Mouse (Mus musculus) stomach, postnatal 0 days (tissue): ENCODE data around the gene Cbs. TPM values are rescaled to one million over a fixed set of nuclear protein-coding genes. Genes with fewer than 3 reads are reported as not detected.

Experiments
- ATAC-seq: fragments of 200-750 bp; cut with Nextera tagmentation; 2 replicates; pipeline ENCODE4 v1.8.0; 2017; ENCODE audit not compliant: low FRiP score, low TSS enrichment
- DNase-seq: peaks from one replicate; pipeline ENCODE4 v3.0.0-alpha.2; 2016; ENCODE audit warnings: low spot score
- H3K27ac ChIP-seq: fragments of 300-500 bp; sonication (generic); replicated peaks from 2 replicates; pipeline ENCODE4 v1.5.1; 2014; ENCODE audit warnings: mild to moderate bottlenecking, control low read depth
- H3K27me3 ChIP-seq: fragments of 300-500 bp; sonication (generic); 2 replicates; pipeline ENCODE4 v1.6.1; 2014; ENCODE audit warnings: low read length; ENCODE audit not compliant: control insufficient read depth, insufficient read depth
- H3K36me3 ChIP-seq: fragments of 300-500 bp; sonication (generic); 2 replicates; pipeline ENCODE4 v1.6.1; 2014; ENCODE audit warnings: low read length, mixed read lengths; ENCODE audit not compliant: control insufficient read depth, insufficient read depth
- H3K4me1 ChIP-seq: fragments of 300-500 bp; sonication (generic); replicated peaks from 2 replicates; pipeline ENCODE4 v1.6.1; 2014; ENCODE audit warnings: antibody characterized with exemption; ENCODE audit not compliant: control insufficient read depth, insufficient read depth
- H3K4me2 ChIP-seq: fragments of 300-500 bp; sonication (generic); replicated peaks from 2 replicates; pipeline ENCODE4 v1.6.1; 2014; ENCODE audit warnings: low read depth, mild to moderate bottlenecking, control low read depth, moderate library complexity
- H3K4me3 ChIP-seq: fragments of 300-500 bp; sonication (generic); 2 replicates; pipeline ENCODE4 v1.5.1; 2014; ENCODE audit warnings: low read depth, low read length, control low read depth
- H3K9ac ChIP-seq: fragments of 300-500 bp; sonication (generic); 2 replicates; pipeline ENCODE4 v1.6.1; 2014; ENCODE audit warnings: mild to moderate bottlenecking, low read length, control low read depth, mixed read lengths
- H3K9me3 ChIP-seq: fragments of 300-500 bp; sonication (generic); 2 replicates; pipeline ENCODE4 v1.6.1; 2016; ENCODE audit warnings: low read length; ENCODE audit not compliant: control insufficient read depth
- CTCF ChIP-seq: IDR thresholded peaks from 2 replicates; pipeline ENCODE4 v1.5.1; 2016; ENCODE audit warnings: antibody characterized with exemption, low read depth, mild to moderate bottlenecking, moderate library complexity
- EP300 ChIP-seq: optimal IDR thresholded peaks from 2 replicates; pipeline ENCODE3; 2016; ENCODE audit warnings: antibody characterized with exemption
- WGBS: fragments of 180-500 bp; shearing (Covaris S2); extraction: QIAGEN DNeasy Blood & Tissue Kit; methylation state at CpG from one replicate; pipeline ENCODE4 v1.1.7; 2014; 5-methylcytosine and 5-hydroxymethylcytosine counted together
- microRNA-seq: library from miRNA; unstranded; fragments of <30 nt; microRNA quantifications from one replicate; pipeline ENCODE4, GENCODE M21; 2016
- polyA plus RNA-seq: library from polyadenylated mRNA; unstranded; fragments of >200 nt; fragmentation: Nextera tagmentation; extraction: Ambion mirVana; gene quantifications from 2 replicates; pipeline ENCODE4 v1.2.1, GENCODE M21; 2015

Gene Cbs
- polyA plus RNA-seq, 1 experiment from 2014 or later: 1.2 TPM

GRCm38 (mm10) chr17:31565141-31566056, 71.6 kb downstream of the Cbs start:
- TF ChIP-seq CTCF (no peak), EP300 (no peak)
- DNase-seq: peak; percentile 55
- no peaks in the 10 kb centered on the region for H3K36me3 ChIP-seq
- peak; percentile 27 for ATAC-seq
- peak overlapping the region; percentile 98 for H3K27ac ChIP-seq
- H3K4me2 ChIP-seq: peak overlapping the region; percentile 72
- WGBS: under 1% methylated on average over 58 of the region's 88 CpGs
- peaks cover 9% of the 10 kb centered on the region for H3K4me1 ChIP-seq
- peak overlapping the region; percentile 94 for H3K9ac ChIP-seq
- no peaks in the 10 kb centered on the region for H3K9me3 ChIP-seq
- peak overlapping the region; percentile 72 for H3K4me3 ChIP-seq
- no peaks in the 10 kb centered on the region for H3K27me3 ChIP-seq

- Histone ChIP-seq H3K36me3 (no peaks in the 10 kb centered on the region), H3K4me2 (peak overlapping the region; percentile 72), H3K27ac (peak overlapping the region; percentile 98), H3K9me3 (no peaks in the 10 kb centered on the region), H3K4me1 (peaks cover 9% of the 10 kb centered on the region), H3K9ac (peak overlapping the region; percentile 94), H3K4me3 (peak overlapping the region; percentile 72), H3K27me3 (no peaks in the 10 kb centered on the region)
- ATAC-seq (no peak), DNase-seq (no peak)
- TF ChIP-seq CTCF (no peak), EP300 (no peak)
- 9% methylated on average over 11 of the region's 44 CpGs for WGBS
Measured at GRCm38 (mm10) chr17:31564858-31565140, 72.2 kb downstream of the Cbs start.

- Histone ChIP-seq H3K4me1 (peaks cover 9% of the 10 kb centered on the region), H3K4me2 (peak within 1 kb of the TSS; percentile 72), H3K27me3 (no peaks in the 10 kb centered on the region), H3K4me3 (peak within 1 kb of the TSS; percentile 72), H3K9ac (peak within 1 kb of the TSS; percentile 94), H3K27ac (peak within 1 kb of the TSS; percentile 98), H3K9me3 (no peaks in the 10 kb centered on the region), H3K36me3 (no peaks in the 10 kb centered on the region)
- peak; percentile 98 for DNase-seq
- ATAC-seq: peak; percentile 96
- under 1% methylated on average over 45 of the region's 72 CpGs for WGBS
- TF ChIP-seq EP300: peak; percentile 59
- TF ChIP-seq CTCF: 0 out of 2 replicates have a peak, but pooled peaks have one; percentile 4
Measured at GRCm38 (mm10) chr17:31564015-31564857, 72.8 kb downstream of the Cbs start, which contains the start of gene Pknox1. TSS of gene Pknox1 (plus strand) at chr17:31564734.

GRCm38 (mm10) chr17:31563632-31564014, 73.4 kb downstream of the Cbs start:
- H3K27ac ChIP-seq: peak overlapping the region; percentile 84
- no peaks in the 10 kb centered on the region for H3K9me3 ChIP-seq
- DNase-seq: peak; percentile 21
- TF ChIP-seq CTCF (no peak), EP300 (no peak)
- WGBS: 17% methylated on average over 12 of the region's 12 CpGs
- H3K4me3 ChIP-seq: peak overlapping the region; percentile 36
- ATAC-seq: no peak
- H3K27me3 ChIP-seq: no peaks in the 10 kb centered on the region
- H3K9ac ChIP-seq: peak overlapping the region; percentile 45
- H3K4me1 ChIP-seq: peaks cover 9% of the 10 kb centered on the region
- peak overlapping the region; percentile 56 for H3K4me2 ChIP-seq
- no peaks in the 10 kb centered on the region for H3K36me3 ChIP-seq

- Histone ChIP-seq H3K36me3 (no peaks in the 10 kb centered on the region), H3K27ac (no peak overlapping the region), H3K4me2 (no peak overlapping the region), H3K9ac (no peak overlapping the region), H3K9me3 (no peaks in the 10 kb centered on the region), H3K4me3 (no peak overlapping the region), H3K27me3 (no peaks in the 10 kb centered on the region), H3K4me1 (peaks cover 5% of the 10 kb centered on the region; the same call in 1 of the 2 replicates)
- 87% methylated on average over 11 of the region's 11 CpGs for WGBS
- TF ChIP-seq EP300: no peak
- TF ChIP-seq CTCF: no peak
- DNase-seq (no peak), ATAC-seq (no peak)
Measured at GRCm38 (mm10) chr17:31559021-31559789, 77.8 kb downstream of the Cbs start.

Small RNAs within 50 kb of the gene (microRNA-seq; reads per million reads assigned to microRNA genes)
- not detected for gene Gm24970

Other genes with a start within 250 kb of the Cbs start
- 14.9 and 15.6 TPM in 2 replicates for gene Wdr4, start 117.3 kb downstream of the Cbs start, polyA plus RNA-seq
- gene Ndufv3, start 117.1 kb downstream of the Cbs start, polyA plus RNA-seq: 334 and 344 TPM in 2 replicates
- 9.5 and 9.8 TPM in 2 replicates for gene Pknox1, start 72.5 kb downstream of the Cbs start, polyA plus RNA-seq
- 155 and 161 TPM in 2 replicates for gene U2af1, start 21.7 kb upstream of the Cbs start, polyA plus RNA-seq
- gene Cryaa, start 40.6 kb upstream of the Cbs start, polyA plus RNA-seq: 0.12 and 0.24 TPM in 2 replicates
- 18.2 and 19.8 TPM in 2 replicates for gene Sik1, start 218.6 kb upstream of the Cbs start, polyA plus RNA-seq